Mouse (Mus musculus) hindbrain, embryonic 11.5 days (tissue): ENCODE results near the gene Gabbr1. TPM values are rescaled to one million over a fixed set of nuclear protein-coding genes. Genes with fewer than 3 reads are reported as not detected.

Experiments used
- ATAC-seq: fragments of 200-750 bp; cut with Nextera tagmentation; 2 replicates; pipeline ENCODE4 v1.8.0; 2017; ENCODE audit warnings: mild to moderate bottlenecking, moderate TSS enrichment, moderate library complexity; ENCODE audit not compliant: low FRiP score
- DNase-seq: peaks from one replicate; pipeline ENCODE4 v3.0.0-alpha.2; 2015; ENCODE audit warnings: low spot score
- H3K27ac ChIP-seq: fragments of 300-500 bp; sonication (generic); 2 replicates; pipeline ENCODE4 v1.5.1; 2014; ENCODE audit warnings: mild to moderate bottlenecking, low read depth, low read length
- H3K27me3 ChIP-seq: fragments of 300-500 bp; sonication (generic); 2 replicates; pipeline ENCODE4 v1.6.1; 2014; ENCODE audit warnings: mild to moderate bottlenecking, low read length, moderate library complexity, mixed read lengths; ENCODE audit not compliant: control insufficient read depth, insufficient read depth
- H3K36me3 ChIP-seq: fragments of 300-500 bp; sonication (generic); 2 replicates; pipeline ENCODE4 v1.6.1; 2014; ENCODE audit warnings: mild to moderate bottlenecking, low read length, moderate library complexity, mixed read lengths; ENCODE audit not compliant: control insufficient read depth, insufficient read depth
- H3K4me1 ChIP-seq: fragments of 300-500 bp; sonication (generic); replicated peaks from 2 replicates; pipeline ENCODE4 v1.6.1; 2014; ENCODE audit warnings: low read length, mixed read lengths; ENCODE audit not compliant: control insufficient read depth, insufficient read depth
- H3K4me2 ChIP-seq: fragments of 300-500 bp; sonication (generic); replicated peaks from 2 replicates; pipeline ENCODE4 v1.6.1; 2014; ENCODE audit warnings: mild to moderate bottlenecking, low read depth, low read length
- H3K4me3 ChIP-seq: fragments of 300-500 bp; sonication (generic); 2 replicates; pipeline ENCODE4 v1.5.1; 2014; ENCODE audit warnings: low read depth, low read length
- H3K9ac ChIP-seq: fragments of 300-500 bp; sonication (generic); 2 replicates; pipeline ENCODE4 v1.6.1; 2014; ENCODE audit warnings: low read depth, low read length
- H3K9me3 ChIP-seq: fragments of 300-500 bp; sonication (generic); 2 replicates; pipeline ENCODE4 v1.6.1; 2016; ENCODE audit warnings: low read length; ENCODE audit not compliant: control insufficient read depth
- WGBS: fragments of 180-500 bp; shearing (Covaris S2); extraction: QIAGEN DNeasy Blood & Tissue Kit; methylation state at CpG from one replicate; pipeline ENCODE4 v1.1.7; 2014; 5-methylcytosine and 5-hydroxymethylcytosine counted together
- polyA plus RNA-seq: library from polyadenylated mRNA; unstranded; fragments of >200 nt; fragmentation: Nextera tagmentation; extraction: Ambion mirVana; gene quantifications from 2 replicates; pipeline ENCODE4 v1.2.1, GENCODE M21; 2014

Gabbr1 gene
- polyA plus RNA-seq, 1 experiment from 2014 or later: 24.8 TPM

DNA sequence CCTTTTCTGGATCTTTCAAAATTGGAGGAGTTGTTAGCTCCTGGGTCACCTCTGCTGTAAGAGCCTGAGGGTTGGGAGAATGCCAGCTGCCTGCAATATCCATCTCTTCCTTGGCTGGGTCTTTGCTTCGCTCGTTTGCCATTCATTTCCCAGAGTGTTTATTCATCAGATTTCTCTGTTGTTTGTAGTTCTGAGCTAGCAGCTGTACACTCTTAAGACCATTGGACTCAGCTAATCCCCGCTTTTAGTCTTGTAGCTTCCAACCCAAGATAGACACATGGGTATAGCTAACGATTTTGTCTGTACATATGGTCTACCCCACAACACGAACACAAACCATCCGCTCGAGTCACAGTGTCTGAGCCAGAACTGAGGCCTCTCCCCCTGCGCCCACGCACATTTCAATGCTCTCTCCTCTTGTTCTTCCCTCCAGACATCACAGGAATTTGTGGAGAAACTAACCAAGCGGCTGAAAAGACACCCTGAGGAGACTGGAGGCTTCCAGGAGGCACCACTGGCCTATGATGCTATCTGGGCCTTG, 16.4 kb downstream of the Gabbr1 start:
- H3K27ac ChIP-seq: no peak overlapping the region
- ATAC-seq (no peak), DNase-seq (no peak)

DNA sequence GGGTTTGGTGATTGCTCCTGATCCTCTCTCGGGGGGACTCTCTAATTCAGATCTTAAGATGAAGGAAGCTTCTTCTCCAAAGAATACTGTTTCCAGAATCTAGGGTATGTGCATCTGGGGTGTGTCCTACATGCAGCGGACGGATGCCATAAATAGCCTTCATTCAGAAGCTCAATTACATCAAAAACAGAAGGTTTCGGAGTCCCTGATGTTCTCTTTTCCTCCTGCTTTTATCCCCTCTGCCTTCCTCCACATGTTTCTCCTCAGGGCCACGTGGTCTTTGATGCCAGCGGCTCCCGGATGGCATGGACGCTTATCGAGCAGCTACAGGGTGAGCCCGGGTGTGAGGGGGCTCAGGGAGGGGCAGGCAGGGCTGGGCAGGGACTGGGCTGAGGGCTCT, 17.3 kb downstream of the Gabbr1 start:
- Histone ChIP-seq H3K4me2 (no peak overlapping the region), H3K27me3 (no peaks in the 10 kb centered on the region), H3K4me1 (no peaks in the 10 kb centered on the region), H3K4me3 (no peak overlapping the region), H3K9ac (no peak overlapping the region), H3K36me3 (peaks cover 23% of the 10 kb centered on the region; the same call in 1 of the 2 replicates), H3K27ac (no peak overlapping the region), H3K9me3 (no peaks in the 10 kb centered on the region)
- ATAC-seq: no peak
- 81% methylated on average over 10 of the region's 10 CpGs for WGBS
- DNase-seq: no peak

More for the DNA sequence above, 16.4 kb downstream of the Gabbr1 start:
- Histone ChIP-seq H3K4me2 (no peak overlapping the region), H3K9ac (no peak overlapping the region), H3K4me3 (no peak overlapping the region), H3K36me3 (peaks cover 18% of the 10 kb centered on the region; the same call in 1 of the 2 replicates), H3K27me3 (no peaks in the 10 kb centered on the region), H3K4me1 (no peaks in the 10 kb centered on the region), H3K9me3 (no peaks in the 10 kb centered on the region)
- 93% methylated on average over 10 of the region's 10 CpGs for WGBS

DNA sequence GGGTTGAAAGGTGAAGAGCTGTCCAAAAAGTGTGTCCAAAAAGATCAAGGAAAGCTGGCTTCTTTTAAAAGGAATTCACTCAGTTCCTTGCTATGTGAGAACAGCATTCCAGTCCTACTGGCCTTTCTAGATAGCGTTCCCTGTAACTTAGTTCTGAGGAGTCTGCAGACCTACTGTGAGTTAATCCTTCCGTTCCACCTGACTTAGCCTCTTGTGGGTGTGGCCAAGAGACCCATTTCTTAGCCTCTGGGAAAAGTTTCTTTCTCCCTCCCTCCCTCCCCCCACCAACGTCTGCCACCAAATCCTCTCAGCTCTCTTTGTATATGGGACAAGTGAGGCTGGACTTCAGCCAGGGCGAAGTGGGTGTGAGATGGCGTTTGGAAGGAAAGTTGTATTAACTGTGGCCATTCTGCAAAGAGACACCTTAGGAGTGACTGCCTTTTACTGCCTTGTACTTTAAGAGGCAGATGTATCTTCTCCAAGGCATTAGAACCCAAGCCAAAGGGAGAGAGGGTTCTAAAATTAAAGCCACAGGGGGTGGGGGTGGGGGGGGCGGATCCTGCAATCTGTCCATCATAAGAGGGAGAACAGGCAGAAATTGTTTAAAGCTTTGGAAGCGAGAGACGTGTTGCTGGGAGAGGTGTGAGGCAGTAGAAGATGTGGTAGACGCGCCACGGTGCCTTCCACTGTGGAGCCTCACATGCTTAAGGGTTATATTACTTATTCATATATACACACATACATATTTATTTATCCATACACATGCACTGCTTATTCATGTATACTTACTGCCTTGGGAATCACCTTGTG, 18.1 kb downstream of the Gabbr1 start:
- no peak for DNase-seq
- H3K4me1 ChIP-seq: no peaks in the 10 kb centered on the region
- H3K4me3 ChIP-seq: no peak overlapping the region
- H3K4me2 ChIP-seq: no peak overlapping the region
- no peak for ATAC-seq
- peaks cover 23% of the 10 kb centered on the region; the same call in 1 of the 2 replicates for H3K36me3 ChIP-seq
- no peak overlapping the region for H3K27ac ChIP-seq
- no peaks in the 10 kb centered on the region for H3K27me3 ChIP-seq
- 88% methylated on average over 11 of the region's 11 CpGs for WGBS
- H3K9me3 ChIP-seq: no peaks in the 10 kb centered on the region
- H3K9ac ChIP-seq: no peak overlapping the region

DNA sequence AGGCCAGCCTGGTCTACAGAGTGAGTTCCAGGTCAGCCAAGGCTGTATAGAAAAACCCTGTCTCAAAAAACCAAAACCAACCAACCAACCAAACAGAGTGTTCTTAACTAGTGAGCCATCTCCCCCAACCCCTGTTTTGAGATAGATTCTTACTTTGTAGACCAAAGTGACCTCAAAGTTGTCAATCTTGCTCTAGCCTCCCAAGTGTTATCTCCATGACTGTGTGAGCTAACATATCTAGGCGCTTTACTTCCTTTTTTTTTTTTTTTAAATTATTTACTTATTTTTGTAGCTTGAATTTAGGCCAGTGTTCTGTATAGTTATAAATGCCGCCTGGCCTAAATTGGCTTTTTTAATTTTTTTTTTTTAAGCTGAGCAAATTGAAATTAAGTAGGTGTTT, 20.2 kb downstream of the Gabbr1 start:
- WGBS: 93% methylated on average over 2 of the region's 2 CpGs
- H3K27ac ChIP-seq: no peak overlapping the region
- no peak overlapping the region for H3K9ac ChIP-seq
- H3K27me3 ChIP-seq: no peaks in the 10 kb centered on the region
- peaks cover 32% of the 10 kb centered on the region for H3K36me3 ChIP-seq
- no peaks in the 10 kb centered on the region for H3K9me3 ChIP-seq
- H3K4me3 ChIP-seq: no peak overlapping the region
- ATAC-seq (no peak), DNase-seq (no peak)
- no peaks in the 10 kb centered on the region for H3K4me1 ChIP-seq
- H3K4me2 ChIP-seq: no peak overlapping the region

DNA sequence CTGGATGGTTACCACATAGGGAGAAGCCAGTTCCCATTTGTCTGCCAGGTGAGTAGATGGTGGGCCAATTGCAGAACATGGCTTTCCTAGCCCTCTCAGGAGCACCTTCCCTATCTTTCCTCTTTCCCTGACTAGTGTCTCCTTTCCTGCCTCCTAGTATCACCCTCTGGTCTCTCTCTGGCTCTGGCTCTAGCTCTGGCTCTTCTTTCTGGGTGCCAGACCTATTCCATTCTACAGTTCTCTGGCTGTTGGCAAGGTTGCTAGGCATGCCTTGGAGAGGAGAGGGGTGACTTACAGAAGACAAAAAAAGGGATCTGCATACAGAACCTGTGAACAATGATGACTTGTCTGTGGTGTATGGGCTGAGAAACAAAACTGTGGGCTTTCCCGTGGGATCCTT, 22.1 kb downstream of the Gabbr1 start:
- WGBS: 100% methylated on average over 1 of the region's 1 CpGs
- Histone ChIP-seq H3K4me1 (peaks cover 3% of the 10 kb centered on the region; the same call in 1 of the 2 replicates), H3K36me3 (peaks cover 32% of the 10 kb centered on the region), H3K9ac (no peak overlapping the region), H3K9me3 (no peaks in the 10 kb centered on the region), H3K27ac (no peak overlapping the region), H3K27me3 (no peaks in the 10 kb centered on the region), H3K4me3 (no peak overlapping the region), H3K4me2 (no peak overlapping the region)
- ATAC-seq (no peak), DNase-seq (no peak)

DNA sequence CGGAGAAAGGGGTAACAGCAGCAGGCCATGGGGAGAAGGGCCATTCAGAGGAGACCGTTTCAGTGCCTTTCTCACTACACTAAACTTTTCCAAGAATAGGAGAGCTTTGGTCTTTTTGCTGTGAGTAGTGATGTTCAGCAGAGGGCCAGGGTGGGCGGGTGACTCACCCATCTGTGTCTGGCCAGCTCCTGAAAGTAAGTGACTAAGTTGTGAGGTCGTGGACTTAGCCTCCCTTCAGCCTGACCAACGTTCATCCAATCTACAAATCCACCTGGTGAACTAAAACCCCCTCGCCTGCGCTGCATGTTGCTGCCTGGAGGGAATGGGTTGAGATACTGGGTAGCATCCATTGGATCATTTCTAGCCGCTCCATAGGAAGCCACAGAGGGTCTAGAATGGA, 24.4 kb downstream of the Gabbr1 start:
- Histone ChIP-seq H3K4me1 (peaks cover 3% of the 10 kb centered on the region; the same call in 1 of the 2 replicates), H3K9ac (no peak overlapping the region), H3K27me3 (no peaks in the 10 kb centered on the region), H3K9me3 (no peaks in the 10 kb centered on the region), H3K36me3 (peaks cover 23% of the 10 kb centered on the region), H3K27ac (no peak overlapping the region), H3K4me3 (no peak overlapping the region), H3K4me2 (no peak overlapping the region)
- DNase-seq: no peak
- ATAC-seq: no peak
- 88% methylated on average over 8 of the region's 8 CpGs for WGBS

DNA sequence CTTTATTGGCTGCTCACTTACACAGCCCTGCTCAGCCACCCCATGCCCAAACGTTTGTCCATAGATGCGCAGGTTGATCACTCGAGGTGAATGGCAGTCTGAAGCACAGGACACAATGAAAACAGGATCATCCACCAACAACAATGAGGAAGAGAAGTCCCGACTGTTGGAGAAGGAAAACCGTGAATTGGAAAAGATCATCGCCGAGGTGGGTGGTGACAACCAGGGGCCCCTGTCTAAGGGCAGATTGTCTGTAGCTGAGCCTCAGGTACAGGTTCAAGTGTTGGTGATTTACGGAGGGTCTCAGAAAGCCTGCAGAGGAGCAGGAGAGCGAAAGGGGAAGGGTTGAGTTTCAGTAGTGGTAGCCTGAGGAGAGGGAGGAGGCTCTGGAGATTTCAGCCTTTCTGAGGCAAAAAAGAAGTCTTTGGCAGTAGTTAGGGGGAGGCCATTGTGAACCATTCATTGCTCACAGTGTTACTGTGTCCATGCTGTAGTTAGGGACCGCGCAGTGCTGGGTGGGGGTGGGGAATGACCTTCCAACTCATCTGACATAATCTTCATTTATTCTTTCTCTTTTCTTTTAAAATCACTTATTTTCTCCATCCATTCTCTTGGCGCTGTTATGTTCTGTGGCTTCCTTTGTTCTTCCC, 26.4 kb downstream of the Gabbr1 start:
- H3K27ac ChIP-seq: peak overlapping the region; percentile 19; the same call in 1 of the 2 replicates
- H3K4me2 ChIP-seq: no peak overlapping the region
- peak; percentile 58; the same call in 1 of the 2 replicates for ATAC-seq
- peaks cover 3% of the 10 kb centered on the region; the same call in 1 of the 2 replicates for H3K4me1 ChIP-seq
- DNase-seq: no peak
- no peaks in the 10 kb centered on the region for H3K9me3 ChIP-seq
- no peaks in the 10 kb centered on the region for H3K27me3 ChIP-seq
- WGBS: 54% methylated on average over 12 of the region's 12 CpGs
- H3K9ac ChIP-seq: no peak overlapping the region; the same call in 1 of the 2 replicates
- H3K4me3 ChIP-seq: no peak overlapping the region
- peaks cover 15% of the 10 kb centered on the region for H3K36me3 ChIP-seq

DNA sequence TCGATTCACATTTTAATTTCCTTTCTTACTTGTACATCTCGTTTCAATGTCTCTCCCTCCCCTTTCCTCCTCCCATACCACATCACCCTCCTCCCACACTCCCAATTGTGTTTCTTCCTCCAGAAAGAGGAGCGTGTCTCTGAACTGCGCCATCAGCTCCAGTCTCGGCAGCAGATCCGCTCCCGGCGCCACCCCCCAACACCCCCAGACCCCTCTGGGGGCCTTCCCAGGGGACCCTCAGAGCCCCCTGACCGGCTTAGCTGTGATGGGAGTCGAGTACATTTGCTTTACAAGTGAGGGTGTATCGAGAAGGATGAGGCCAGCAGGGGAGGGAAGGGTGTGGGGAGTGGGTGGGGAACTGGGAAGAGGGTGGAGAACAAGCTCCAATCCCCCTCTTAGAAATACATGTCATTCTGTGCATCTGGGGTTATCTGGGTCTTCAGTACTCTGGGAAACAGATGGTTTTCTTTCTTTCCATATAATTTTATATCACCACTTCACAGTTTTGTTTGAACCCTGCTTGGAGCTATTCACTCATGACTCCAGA, 27.0 kb downstream of the Gabbr1 start:
- H3K9me3 ChIP-seq: no peaks in the 10 kb centered on the region
- ATAC-seq (peak; percentile 46), DNase-seq (no peak)
- WGBS: 39% methylated on average over 11 of the region's 11 CpGs
- H3K4me1 ChIP-seq: peaks cover 3% of the 10 kb centered on the region; the same call in 1 of the 2 replicates
- no peak overlapping the region for H3K4me3 ChIP-seq
- H3K27me3 ChIP-seq: no peaks in the 10 kb centered on the region
- H3K4me2 ChIP-seq: no peak overlapping the region
- peaks cover 10% of the 10 kb centered on the region; the same call in 1 of the 2 replicates for H3K36me3 ChIP-seq
- peak overlapping the region; percentile 42; the same call in 1 of the 2 replicates for H3K27ac ChIP-seq
- H3K9ac ChIP-seq: 0 out of 2 replicates have a peak overlapping the region, but pooled peaks have one; percentile 31
